Mouse (Mus musculus): ENCODE data around the gene Psmg4.

The Psmg4 gene

DNA sequence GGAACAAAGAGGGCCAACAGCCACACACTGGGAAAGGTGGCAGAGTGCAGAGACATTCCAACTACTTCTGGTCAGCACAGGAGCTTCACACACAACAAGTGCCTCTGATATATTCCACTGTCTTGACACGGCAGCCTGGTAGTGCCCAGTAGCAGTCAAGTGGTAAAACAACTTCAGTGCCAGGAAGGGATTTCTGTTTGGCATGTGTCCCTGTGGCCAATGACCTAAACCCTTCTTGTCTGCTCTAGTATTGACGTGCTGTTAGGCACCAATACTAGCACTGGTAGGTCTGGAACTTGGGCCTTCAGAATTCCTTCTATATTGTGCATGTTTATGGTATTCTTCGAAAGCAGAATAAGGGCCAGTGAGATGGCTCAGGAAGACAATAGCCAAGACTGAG, 42.5 kb downstream of the Psmg4 start:
- DNase-seq: no peak

DNA sequence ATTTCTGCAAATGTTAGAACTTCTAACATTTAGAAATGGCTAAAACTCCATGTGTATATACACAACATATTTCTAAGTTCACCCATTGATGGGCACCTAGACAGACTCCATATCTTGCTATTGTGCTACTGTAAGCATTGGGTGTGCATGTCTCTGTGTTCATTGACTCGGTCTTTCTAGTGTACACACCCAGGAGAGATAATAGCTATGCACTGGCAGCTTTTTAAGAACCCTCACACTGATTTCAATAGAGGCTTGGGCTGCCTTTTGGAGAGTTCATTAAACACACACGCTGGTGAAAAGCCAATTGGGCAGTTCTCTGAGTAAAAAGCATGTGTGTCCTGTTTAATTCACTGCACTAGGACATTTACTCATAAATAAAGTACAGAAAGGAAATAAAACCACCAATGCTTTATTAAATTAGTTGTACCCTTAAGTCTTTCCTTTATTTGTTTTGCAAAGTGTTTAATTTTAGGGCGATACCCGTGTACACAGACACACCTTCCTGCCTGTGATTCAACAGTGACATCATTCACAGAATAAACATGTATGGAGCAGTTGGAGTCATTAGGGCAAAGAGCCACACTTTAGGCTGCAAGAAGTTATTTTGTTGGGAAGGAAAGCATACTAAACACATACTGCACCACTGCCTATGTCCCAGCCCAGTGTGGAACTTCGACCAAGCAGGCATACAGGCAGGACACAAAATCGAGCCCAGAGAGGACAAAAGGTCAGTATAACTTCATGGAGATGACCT, 45.1 kb downstream of the Psmg4 start:
- no peak for DNase-seq

DNA sequence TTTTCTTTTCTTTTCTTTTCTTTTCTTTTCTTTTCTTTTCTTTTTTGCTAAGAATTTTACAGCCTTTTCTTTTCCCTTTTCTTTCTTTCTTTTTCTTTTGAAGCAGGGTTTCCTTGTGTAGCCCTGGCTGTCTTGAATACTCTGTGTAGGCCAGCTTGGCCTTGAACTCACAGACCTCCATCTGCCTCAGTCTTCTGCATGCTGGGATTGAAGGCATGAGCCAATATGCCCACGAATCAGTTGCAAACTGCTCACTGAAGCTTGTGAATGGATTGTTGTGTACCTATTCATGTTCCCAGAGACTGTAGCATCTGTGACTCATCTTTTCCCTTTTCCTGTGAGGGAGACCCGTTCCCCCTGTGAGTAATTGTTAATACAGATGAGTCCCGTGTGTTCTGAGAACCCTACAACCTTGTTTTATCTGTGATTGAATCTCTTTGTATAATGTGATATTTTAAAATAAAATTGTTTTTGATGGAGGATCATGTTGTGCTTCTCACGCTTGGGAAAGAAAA, 48.6 kb downstream of the Psmg4 start:
- no peak for DNase-seq

DNA sequence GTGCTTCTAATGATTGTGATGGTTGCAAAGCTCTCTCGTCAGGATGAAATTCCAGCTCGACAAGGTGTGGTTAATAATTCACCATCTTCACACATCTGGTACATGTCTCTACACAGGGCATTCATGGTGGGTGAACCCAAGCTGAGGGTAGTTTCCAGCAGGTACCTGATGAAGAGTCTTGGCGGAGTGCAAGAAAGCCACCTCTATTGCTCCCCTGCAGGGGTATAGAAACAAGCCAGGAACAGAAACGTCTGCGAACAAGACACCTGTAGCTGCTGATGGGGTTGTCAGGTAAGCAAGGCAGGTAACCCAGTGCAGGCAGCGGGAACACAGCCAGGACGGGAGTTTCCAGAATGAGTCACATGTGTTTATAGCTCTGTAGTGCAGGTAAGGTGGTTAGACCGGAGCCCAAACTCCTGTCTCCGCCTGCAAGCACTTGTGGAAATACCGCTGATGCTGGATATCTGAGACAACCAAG, 50.0 kb downstream of the Psmg4 start:
- no peak for DNase-seq

DNA sequence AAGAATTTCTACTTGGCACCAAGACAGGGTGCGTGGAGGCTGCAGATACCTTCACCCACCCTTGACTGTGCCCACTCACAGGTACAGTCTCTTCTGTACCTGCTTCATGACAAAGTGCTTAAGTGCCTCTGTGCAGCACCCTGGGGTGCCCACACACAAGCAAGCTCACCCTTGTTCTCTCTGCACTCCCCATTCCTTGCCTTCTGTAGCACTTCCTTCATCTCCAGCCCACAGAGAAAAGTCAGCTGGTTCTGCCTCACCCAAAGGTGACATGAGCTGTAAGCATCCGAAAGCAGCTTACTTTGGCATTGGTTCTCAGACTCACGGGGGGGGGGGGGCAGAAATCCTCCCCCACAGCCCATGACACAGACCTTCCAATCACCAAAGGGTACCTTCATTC, 52.1 kb downstream of the Psmg4 start:
- DNase-seq: no peak

DNA sequence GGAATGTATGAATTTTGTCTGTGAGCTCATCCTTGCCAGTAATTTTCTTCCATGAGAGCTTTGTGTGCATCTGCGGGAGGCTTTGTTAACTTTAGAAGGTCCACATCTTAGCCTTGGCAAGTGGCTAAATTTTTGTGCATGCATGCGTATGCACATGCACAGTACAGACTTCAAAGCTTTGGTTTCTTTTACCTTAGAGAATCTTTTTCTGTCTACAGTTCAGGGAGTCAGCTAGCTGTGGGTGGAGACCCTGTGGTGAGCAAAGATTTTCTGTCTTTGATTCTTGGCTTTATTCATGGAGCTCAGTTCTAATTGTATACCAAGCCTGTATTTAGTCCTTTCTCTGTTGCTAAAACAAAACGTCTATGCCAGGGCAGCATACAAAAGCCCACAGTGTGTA, 56.0 kb downstream of the Psmg4 start:
- no peak for DNase-seq

DNA sequence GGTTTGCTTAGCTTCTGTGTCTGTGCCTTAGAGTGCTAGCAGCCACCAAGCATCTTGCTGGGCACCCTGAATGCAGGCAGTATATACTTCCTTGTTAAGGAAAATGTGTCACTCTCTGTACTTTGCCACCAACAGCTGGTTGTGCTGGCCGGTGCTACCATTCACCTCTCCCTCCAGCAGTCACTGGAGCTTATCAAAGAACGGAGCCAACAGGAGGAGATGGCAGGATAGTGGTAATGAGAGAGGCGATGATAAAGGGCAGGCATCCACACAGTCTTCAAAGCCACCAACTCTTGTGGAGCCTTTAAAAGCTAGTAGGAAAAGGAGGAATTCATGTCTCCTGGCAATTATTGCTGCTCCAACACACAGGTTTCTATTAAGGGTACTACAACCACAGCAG, 57.0 kb downstream of the Psmg4 start:
- no peak for DNase-seq

DNA sequence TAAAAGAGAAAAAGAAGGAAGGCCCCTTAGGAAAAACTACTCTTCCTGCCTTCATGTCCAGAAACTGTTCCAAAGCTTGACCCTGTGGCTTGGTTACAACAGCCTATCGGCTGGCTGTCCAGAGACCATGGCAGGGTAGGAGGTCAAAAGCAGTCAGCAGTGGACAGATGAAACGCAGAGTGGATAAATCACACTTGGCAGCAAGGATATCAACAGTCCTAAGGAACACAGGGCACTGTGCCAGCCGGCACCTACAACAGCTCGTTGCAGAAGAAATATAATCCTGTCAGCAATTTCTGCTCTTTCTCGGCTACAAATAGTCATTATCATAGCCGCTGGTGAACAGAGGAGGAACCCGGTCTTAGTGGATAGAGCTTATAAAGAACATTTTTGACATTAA, 60.2 kb downstream of the Psmg4 start:
- DNase-seq: no peak

DNA sequence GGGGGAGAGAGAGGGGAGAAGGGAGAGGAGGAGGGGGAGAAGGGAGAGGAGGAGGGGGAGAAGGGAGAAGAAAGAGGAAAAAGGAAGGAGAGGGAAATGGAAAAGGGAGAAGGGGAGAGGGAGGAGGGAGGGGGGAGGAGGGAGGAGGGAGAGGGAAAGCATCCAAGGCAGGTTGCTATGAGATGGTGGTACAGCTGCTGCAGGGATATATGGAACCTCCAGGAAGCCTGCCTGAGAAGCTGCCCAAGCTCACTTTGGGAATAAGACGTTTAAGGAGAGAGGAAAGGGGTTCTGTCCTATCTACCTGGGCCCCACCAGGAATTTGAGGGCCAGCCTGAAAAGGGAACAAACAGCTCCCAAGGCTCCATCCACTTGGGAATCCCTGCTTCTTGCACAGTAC, 64.2 kb downstream of the Psmg4 start:
- DNase-seq: no peak
